Mouse (Mus musculus): ENCODE data around the gene Oaz2. TPM values are rescaled to one million over a fixed set of nuclear protein-coding genes. Genes with fewer than 3 reads are reported as not detected.
"Not testable (repeated sequence)": the region's sequence is repeated elsewhere in the genome, so short reads cannot be mapped to it uniquely, and the experiment has no call there.

Oaz2 gene
- polyA plus RNA-seq, 1 experiment from 2014 or later: 191 TPM

GRCm38 (mm10) chr9:65689869-65690268, 22.1 kb downstream of the Oaz2 start:
- not testable (repeated sequence) for H3K9me3 ChIP-seq (replicated peaks; ENCODE audit: control insufficient read depth, low read length); H3K4me3 ChIP-seq (ENCODE audit: low read depth, low read length); ATAC-seq (replicated peaks; ENCODE audit: insufficient number of reproducible peaks, low FRiP score, low TSS enrichment); H3K27ac ChIP-seq (ENCODE audit: low read depth, low read length); H3K9ac ChIP-seq (ENCODE audit: low read depth, low read length); H3K27me3 ChIP-seq (ENCODE audit: control insufficient read depth, insufficient read depth, low read length); H3K4me2 ChIP-seq
- WGBS (ENCODE audit: insufficient replicate concordance): 88% methylated on average over 2 of the region's 2 CpGs
- Histone ChIP-seq H3K36me3 (ENCODE audit: control insufficient read depth, insufficient read depth, low read length) (peaks cover 23% of the 10 kb centered on the region), H3K4me1 (ENCODE audit: control insufficient read depth, insufficient read depth, low read length) (peaks cover 14% of the 10 kb centered on the region)

GRCm38 (mm10) chr9:65692466-65692865, 24.7 kb downstream of the Oaz2 start:
- H3K4me2 ChIP-seq: no peak overlapping the region
- ATAC-seq (replicated peaks; ENCODE audit: insufficient number of reproducible peaks, low FRiP score, low TSS enrichment): no peak
- H3K4me1 ChIP-seq (ENCODE audit: control insufficient read depth, insufficient read depth, low read length): peaks cover 21% of the 10 kb centered on the region
- 64% methylated on average over 3 of the region's 3 CpGs for WGBS (ENCODE audit: insufficient replicate concordance)
- H3K27ac ChIP-seq (ENCODE audit: low read depth, low read length): 0 out of 2 replicates have a peak overlapping the region, but pooled peaks have one; percentile 7
- no peaks in the 10 kb centered on the region for H3K9me3 ChIP-seq (replicated peaks; ENCODE audit: control insufficient read depth, low read length)
- H3K27me3 ChIP-seq (ENCODE audit: control insufficient read depth, insufficient read depth, low read length): no peaks in the 10 kb centered on the region
- peaks cover 19% of the 10 kb centered on the region for H3K36me3 ChIP-seq (ENCODE audit: control insufficient read depth, insufficient read depth, low read length)
- no peak overlapping the region for H3K4me3 ChIP-seq (ENCODE audit: low read depth, low read length)
- no peak overlapping the region for H3K9ac ChIP-seq (ENCODE audit: low read depth, low read length)

- Histone ChIP-seq H3K27ac (ENCODE audit: low read depth, low read length) (peak overlapping the region; percentile 35), H3K9me3 (replicated peaks; ENCODE audit: control insufficient read depth, low read length) (no peaks in the 10 kb centered on the region), H3K4me1 (ENCODE audit: control insufficient read depth, insufficient read depth, low read length) (peaks cover 21% of the 10 kb centered on the region), H3K4me2 (no peak overlapping the region), H3K27me3 (ENCODE audit: control insufficient read depth, insufficient read depth, low read length) (no peaks in the 10 kb centered on the region), H3K36me3 (ENCODE audit: control insufficient read depth, insufficient read depth, low read length) (peaks cover 18% of the 10 kb centered on the region), H3K4me3 (ENCODE audit: low read depth, low read length) (no peak overlapping the region), H3K9ac (ENCODE audit: low read depth, low read length) (no peak overlapping the region)
- 40% methylated on average over 5 of the region's 5 CpGs for WGBS (ENCODE audit: insufficient replicate concordance)
- ATAC-seq (replicated peaks; ENCODE audit: insufficient number of reproducible peaks, low FRiP score, low TSS enrichment): no peak
Measured at GRCm38 (mm10) chr9:65692959-65693603, 25.3 kb downstream of the Oaz2 start.

GRCm38 (mm10) chr9:65695646-65696045, 27.8 kb downstream of the Oaz2 start:
- 70% methylated on average over 3 of the region's 3 CpGs for WGBS (ENCODE audit: insufficient replicate concordance)

GRCm38 (mm10) chr9:65696337-65696736, 28.5 kb downstream of the Oaz2 start:
- Histone ChIP-seq H3K4me3 (ENCODE audit: low read depth, low read length) (no peak overlapping the region), H3K4me2 (no peak overlapping the region), H3K9ac (ENCODE audit: low read depth, low read length) (no peak overlapping the region), H3K4me1 (ENCODE audit: control insufficient read depth, insufficient read depth, low read length) (peaks cover 21% of the 10 kb centered on the region), H3K9me3 (replicated peaks; ENCODE audit: control insufficient read depth, low read length) (no peaks in the 10 kb centered on the region), H3K27ac (ENCODE audit: low read depth, low read length) (no peak overlapping the region), H3K36me3 (ENCODE audit: control insufficient read depth, insufficient read depth, low read length) (peaks cover 13% of the 10 kb centered on the region), H3K27me3 (ENCODE audit: control insufficient read depth, insufficient read depth, low read length) (no peaks in the 10 kb centered on the region)
- ATAC-seq (replicated peaks; ENCODE audit: insufficient number of reproducible peaks, low FRiP score, low TSS enrichment): no peak; the same call in 1 of the 2 replicates

More at GRCm38 (mm10) chr9:65695646-65696045, 27.8 kb downstream of the Oaz2 start:
- Histone ChIP-seq H3K36me3 (ENCODE audit: control insufficient read depth, insufficient read depth, low read length) (peaks cover 13% of the 10 kb centered on the region), H3K27ac (ENCODE audit: low read depth, low read length) (no peak overlapping the region), H3K9me3 (replicated peaks; ENCODE audit: control insufficient read depth, low read length) (no peaks in the 10 kb centered on the region), H3K4me3 (ENCODE audit: low read depth, low read length) (no peak overlapping the region), H3K27me3 (ENCODE audit: control insufficient read depth, insufficient read depth, low read length) (no peaks in the 10 kb centered on the region), H3K4me2 (no peak overlapping the region), H3K4me1 (ENCODE audit: control insufficient read depth, insufficient read depth, low read length) (peaks cover 21% of the 10 kb centered on the region), H3K9ac (ENCODE audit: low read depth, low read length) (no peak overlapping the region)
- ATAC-seq (replicated peaks; ENCODE audit: insufficient number of reproducible peaks, low FRiP score, low TSS enrichment): no peak

- no peak overlapping the region for H3K4me2 ChIP-seq
- H3K4me1 ChIP-seq (ENCODE audit: control insufficient read depth, insufficient read depth, low read length): peaks cover 18% of the 10 kb centered on the region
- no peak overlapping the region for H3K27ac ChIP-seq (ENCODE audit: low read depth, low read length)
- no peak for ATAC-seq (replicated peaks; ENCODE audit: insufficient number of reproducible peaks, low FRiP score, low TSS enrichment)
- no peaks in the 10 kb centered on the region for H3K9me3 ChIP-seq (replicated peaks; ENCODE audit: control insufficient read depth, low read length)
- WGBS (ENCODE audit: insufficient replicate concordance): 82% methylated on average over 7 of the region's 7 CpGs
- H3K4me3 ChIP-seq (ENCODE audit: low read depth, low read length): no peak overlapping the region
- no peaks in the 10 kb centered on the region for H3K27me3 ChIP-seq (ENCODE audit: control insufficient read depth, insufficient read depth, low read length)
- H3K9ac ChIP-seq (ENCODE audit: low read depth, low read length): no peak overlapping the region
- H3K36me3 ChIP-seq (ENCODE audit: control insufficient read depth, insufficient read depth, low read length): peaks cover 13% of the 10 kb centered on the region
Measured at GRCm38 (mm10) chr9:65697356-65697755, 29.6 kb downstream of the Oaz2 start.

- Histone ChIP-seq H3K27ac (ENCODE audit: low read depth, low read length) (no peak overlapping the region), H3K9me3 (replicated peaks; ENCODE audit: control insufficient read depth, low read length) (no peaks in the 10 kb centered on the region), H3K36me3 (ENCODE audit: control insufficient read depth, insufficient read depth, low read length) (peaks cover 10% of the 10 kb centered on the region), H3K4me2 (no peak overlapping the region), H3K27me3 (ENCODE audit: control insufficient read depth, insufficient read depth, low read length) (no peaks in the 10 kb centered on the region), H3K4me1 (ENCODE audit: control insufficient read depth, insufficient read depth, low read length) (peaks cover 12% of the 10 kb centered on the region), H3K9ac (ENCODE audit: low read depth, low read length) (no peak overlapping the region), H3K4me3 (ENCODE audit: low read depth, low read length) (no peak overlapping the region)
- ATAC-seq (replicated peaks; ENCODE audit: insufficient number of reproducible peaks, low FRiP score, low TSS enrichment): no peak
Measured at GRCm38 (mm10) chr9:65697992-65698391, 30.2 kb downstream of the Oaz2 start.

- Histone ChIP-seq H3K36me3 (ENCODE audit: control insufficient read depth, insufficient read depth, low read length) (peaks cover 17% of the 10 kb centered on the region), H3K9me3 (replicated peaks; ENCODE audit: control insufficient read depth, low read length) (no peaks in the 10 kb centered on the region), H3K9ac (ENCODE audit: low read depth, low read length) (no peak overlapping the region), H3K4me1 (ENCODE audit: control insufficient read depth, insufficient read depth, low read length) (peaks cover 7% of the 10 kb centered on the region), H3K27ac (ENCODE audit: low read depth, low read length) (no peak overlapping the region), H3K4me3 (ENCODE audit: low read depth, low read length) (no peak overlapping the region), H3K27me3 (ENCODE audit: control insufficient read depth, insufficient read depth, low read length) (no peaks in the 10 kb centered on the region), H3K4me2 (no peak overlapping the region)
- 77% methylated on average over 6 of the region's 6 CpGs for WGBS (ENCODE audit: insufficient replicate concordance)
- ATAC-seq (replicated peaks; ENCODE audit: insufficient number of reproducible peaks, low FRiP score, low TSS enrichment): no peak
Measured at GRCm38 (mm10) chr9:65700504-65700903, 32.7 kb downstream of the Oaz2 start.

- Histone ChIP-seq H3K9me3 (replicated peaks; ENCODE audit: control insufficient read depth, low read length) (no peaks in the 10 kb centered on the region), H3K27ac (ENCODE audit: low read depth, low read length) (no peak overlapping the region), H3K9ac (ENCODE audit: low read depth, low read length) (no peak overlapping the region), H3K4me1 (ENCODE audit: control insufficient read depth, insufficient read depth, low read length) (no peaks in the 10 kb centered on the region), H3K36me3 (ENCODE audit: control insufficient read depth, insufficient read depth, low read length) (peaks cover 14% of the 10 kb centered on the region), H3K27me3 (ENCODE audit: control insufficient read depth, insufficient read depth, low read length) (no peaks in the 10 kb centered on the region), H3K4me2 (no peak overlapping the region), H3K4me3 (ENCODE audit: low read depth, low read length) (no peak overlapping the region)
- WGBS (ENCODE audit: insufficient replicate concordance): 91% methylated on average over 9 of the region's 9 CpGs
- no peak for ATAC-seq (replicated peaks; ENCODE audit: insufficient number of reproducible peaks, low FRiP score, low TSS enrichment)
Measured at GRCm38 (mm10) chr9:65702286-65702685, 34.5 kb downstream of the Oaz2 start.

Measured in heart, embryonic 11.5 days (tissue).